Mouse (Mus musculus): ENCODE measurements around the gene Neurl4. TPM values are rescaled to one million over a fixed set of nuclear protein-coding genes. Genes with fewer than 3 reads are reported as not detected.
"Not testable (repeated sequence)": the region's sequence is repeated elsewhere in the genome, so short reads cannot be mapped to it uniquely, and the experiment has no call there.

Gene Neurl4
- polyA plus RNA-seq, 1 experiment from 2014 or later = 14.3 TPM

DNA sequence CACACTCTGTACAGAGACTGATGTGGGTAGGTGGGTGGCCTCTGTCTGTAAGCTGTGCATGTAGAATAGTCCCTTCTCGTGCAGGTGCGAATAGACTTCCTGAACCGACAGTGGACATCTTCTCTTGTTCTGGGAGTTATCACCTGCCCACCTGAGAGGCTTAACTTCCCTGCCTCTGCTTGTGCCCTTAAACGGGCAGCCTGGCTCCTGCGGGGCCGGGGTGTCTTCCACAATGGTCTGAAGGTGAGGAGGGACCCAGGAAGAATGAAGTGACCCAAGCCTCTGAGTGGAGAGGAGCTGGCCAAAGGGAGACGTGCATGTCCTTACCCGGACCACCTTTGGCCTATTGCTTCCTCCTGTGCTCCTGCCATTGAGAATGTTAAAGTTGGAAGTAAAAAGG, 9.3 kb downstream of the Neurl4 start:
- no peak for DNase-seq (ENCODE audit: extremely low spot score, low spot score)
- Histone ChIP-seq H3K36me3 (replicated peaks) (peaks cover 94% of the 10 kb centered on the region), H3K9me3 (no peaks in the 10 kb centered on the region), H3K4me1 (peaks cover 25% of the 10 kb centered on the region), H3K27me3 (ENCODE audit: poor library complexity, severe bottlenecking) (no peaks in the 10 kb centered on the region), H3K27ac (no peak overlapping the region), H3K4me3 (no peak overlapping the region)
- WGBS = 93% methylated on average over 8 of the region's 8 CpGs

GRCm38 (mm10) chr11:69910781-69911560, 10.1 kb downstream of the Neurl4 start:
- H3K4me3 ChIP-seq = 0 out of 2 replicates have a peak overlapping the region, but pooled peaks have one; percentile 1
- H3K4me1 ChIP-seq = peaks cover 33% of the 10 kb centered on the region
- H3K9me3 ChIP-seq = no peaks in the 10 kb centered on the region
- DNase-seq (ENCODE audit: extremely low spot score, low spot score) = no peak
- no peak overlapping the region for H3K27ac ChIP-seq
- 93% methylated on average over 17 of the region's 17 CpGs for WGBS
- no peaks in the 10 kb centered on the region for H3K27me3 ChIP-seq (ENCODE audit: poor library complexity, severe bottlenecking)
- H3K36me3 ChIP-seq (replicated peaks) = peaks cover 94% of the 10 kb centered on the region

DNA sequence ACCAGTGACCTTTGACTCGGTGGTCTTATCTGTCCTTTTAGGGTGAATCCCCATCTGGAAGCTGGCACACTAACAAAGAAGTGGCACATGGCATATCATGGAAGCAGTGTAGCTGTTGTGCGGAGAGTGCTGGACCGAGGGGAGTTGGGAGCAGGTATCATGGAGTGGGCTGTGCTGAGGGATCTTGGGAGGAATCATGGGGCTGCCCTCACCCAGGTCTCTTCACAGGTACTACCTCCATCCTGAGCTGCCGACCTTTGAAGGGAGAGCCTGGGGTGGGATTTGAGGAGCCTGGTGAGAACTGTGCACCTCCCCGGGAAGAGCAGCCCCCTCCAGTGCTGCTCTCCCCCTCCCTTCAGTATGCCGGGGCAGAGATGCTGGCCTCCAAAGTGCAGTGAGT, 10.8 kb downstream of the Neurl4 start:
- peak overlapping the region; percentile 1; the same call in 1 of the 2 replicates for H3K4me3 ChIP-seq

DNA sequence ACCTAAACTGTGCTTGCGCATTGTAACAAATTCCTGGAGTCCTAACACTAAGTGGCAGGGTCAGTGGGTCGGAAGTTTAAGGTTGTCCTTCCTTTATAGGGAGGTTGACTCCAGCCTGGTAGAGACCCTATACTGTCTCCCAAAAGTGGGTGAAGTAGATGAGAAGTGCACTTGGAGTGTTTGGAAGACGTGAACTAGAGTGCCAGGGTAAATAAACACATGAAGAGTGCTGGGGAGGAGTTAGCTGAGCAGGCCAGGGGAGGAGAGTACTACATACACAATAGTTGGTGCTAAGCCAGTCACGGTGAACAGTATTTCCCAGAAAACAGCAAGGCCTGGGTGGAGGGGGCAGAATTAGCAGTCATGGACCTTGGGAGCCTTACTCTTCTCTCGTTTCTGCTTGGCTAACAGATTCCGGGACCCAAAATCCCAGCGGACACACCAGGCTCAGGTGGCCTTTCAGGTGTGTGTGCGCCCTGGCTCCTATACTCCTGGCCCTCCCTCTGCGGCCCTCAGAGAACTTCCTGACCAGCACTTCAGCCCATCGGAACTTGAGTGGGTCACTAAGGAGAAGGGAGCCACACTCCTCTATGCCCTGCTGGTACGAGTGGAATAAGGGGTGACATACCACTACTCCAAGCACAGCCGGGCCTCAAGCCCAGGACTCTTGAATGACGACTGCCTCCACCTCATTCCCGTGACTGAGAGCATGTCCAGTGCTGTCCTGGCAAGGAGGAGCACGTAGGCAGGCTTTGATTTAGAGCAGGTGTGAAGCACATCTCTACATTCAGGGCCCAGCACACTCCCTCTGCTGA, 12.1 kb downstream of the Neurl4 start:
- Histone ChIP-seq H3K4me3 (peak overlapping the region; percentile 96), H3K36me3 (replicated peaks) (peaks cover 94% of the 10 kb centered on the region), H3K4me1 (peaks cover 49% of the 10 kb centered on the region), H3K27me3 (ENCODE audit: poor library complexity, severe bottlenecking) (no peaks in the 10 kb centered on the region), H3K9me3 (no peaks in the 10 kb centered on the region), H3K27ac (peak overlapping the region; percentile 96)
- no peak for DNase-seq (ENCODE audit: extremely low spot score, low spot score)
- 79% methylated on average over 15 of the region's 15 CpGs for WGBS

More for the DNA sequence above, 10.8 kb downstream of the Neurl4 start:
- Histone ChIP-seq H3K4me1 (peaks cover 40% of the 10 kb centered on the region), H3K27ac (no peak overlapping the region), H3K9me3 (no peaks in the 10 kb centered on the region), H3K36me3 (replicated peaks) (peaks cover 94% of the 10 kb centered on the region), H3K27me3 (ENCODE audit: poor library complexity, severe bottlenecking) (no peaks in the 10 kb centered on the region)
- no peak for DNase-seq (ENCODE audit: extremely low spot score, low spot score)
- WGBS = 86% methylated on average over 6 of the region's 6 CpGs

- DNase-seq (ENCODE audit: extremely low spot score, low spot score) = peak; percentile 97
- H3K27me3 ChIP-seq (ENCODE audit: poor library complexity, severe bottlenecking) = no peaks in the 10 kb centered on the region
- peak within 1 kb of the TSS; percentile 96 for H3K27ac ChIP-seq
- peaks cover 53% of the 10 kb centered on the region for H3K4me1 ChIP-seq
- H3K9me3 ChIP-seq = no peaks in the 10 kb centered on the region
- H3K36me3 ChIP-seq (replicated peaks) = peaks cover 94% of the 10 kb centered on the region
- peak within 1 kb of the TSS; percentile 96 for H3K4me3 ChIP-seq
- 2% methylated on average over 61 of the region's 61 CpGs for WGBS
These were observed 12.9 kb downstream of the Neurl4 start, which contains the start of gene Gps2 for GRCm38 (mm10) chr11:69913554-69914371. Gene Gps2 (plus strand): TSS chr11:69913888.

GRCm38 (mm10) chr11:69914372-69914764, 13.5 kb downstream of the Neurl4 start:
- 4% methylated on average over 17 of the region's 17 CpGs for WGBS
- peaks cover 60% of the 10 kb centered on the region for H3K4me1 ChIP-seq
- H3K4me3 ChIP-seq = peak overlapping the region; percentile 96
- DNase-seq (ENCODE audit: extremely low spot score, low spot score) = no peak
- no peaks in the 10 kb centered on the region for H3K9me3 ChIP-seq
- H3K27ac ChIP-seq = peak overlapping the region; percentile 96
- no peaks in the 10 kb centered on the region for H3K27me3 ChIP-seq (ENCODE audit: poor library complexity, severe bottlenecking)
- H3K36me3 ChIP-seq (replicated peaks) = peaks cover 94% of the 10 kb centered on the region

GRCm38 (mm10) chr11:69914917-69915430, 14.1 kb downstream of the Neurl4 start:
- peaks cover 93% of the 10 kb centered on the region for H3K36me3 ChIP-seq (replicated peaks)
- H3K27ac ChIP-seq = peak overlapping the region; percentile 96; the same call in 1 of the 2 replicates

GRCm38 (mm10) chr11:69915667-69916627, 15.1 kb downstream of the Neurl4 start:
- Histone ChIP-seq H3K9me3 (no peaks in the 10 kb centered on the region), H3K4me1 (peaks cover 69% of the 10 kb centered on the region), H3K36me3 (replicated peaks) (peaks cover 83% of the 10 kb centered on the region), H3K27ac (no peak overlapping the region), H3K4me3 (peak overlapping the region; percentile 96), H3K27me3 (ENCODE audit: poor library complexity, severe bottlenecking) (no peaks in the 10 kb centered on the region)
- DNase-seq (ENCODE audit: extremely low spot score, low spot score) = no peak
- WGBS = 74% methylated on average over 5 of the region's 5 CpGs

More at GRCm38 (mm10) chr11:69914917-69915430, 14.1 kb downstream of the Neurl4 start:
- Histone ChIP-seq H3K4me3 (peak overlapping the region; percentile 96), H3K27me3 (ENCODE audit: poor library complexity, severe bottlenecking) (no peaks in the 10 kb centered on the region), H3K9me3 (no peaks in the 10 kb centered on the region), H3K4me1 (peaks cover 66% of the 10 kb centered on the region)
- peak; percentile 14 for DNase-seq (ENCODE audit: extremely low spot score, low spot score)
- 43% methylated on average over 9 of the region's 9 CpGs for WGBS

GRCm38 (mm10) chr11:69916652-69917378, 15.9 kb downstream of the Neurl4 start:
- H3K4me1 ChIP-seq = peaks cover 69% of the 10 kb centered on the region
- not testable (repeated sequence) for DNase-seq (ENCODE audit: extremely low spot score, low spot score); H3K9me3 ChIP-seq; H3K27me3 ChIP-seq (ENCODE audit: poor library complexity, severe bottlenecking); H3K27ac ChIP-seq
- peak overlapping the region; percentile 96; the same call in 1 of the 2 replicates for H3K4me3 ChIP-seq
- 72% methylated on average over 7 of the region's 7 CpGs for WGBS
- H3K36me3 ChIP-seq (replicated peaks) = peaks cover 74% of the 10 kb centered on the region

- Histone ChIP-seq H3K4me1 (peaks cover 74% of the 10 kb centered on the region), H3K4me3 (peak overlapping the region; percentile 19; the same call in 1 of the 2 replicates), H3K36me3 (replicated peaks) (peaks cover 68% of the 10 kb centered on the region), H3K27ac (no peak overlapping the region), H3K27me3 (ENCODE audit: poor library complexity, severe bottlenecking) (no peaks in the 10 kb centered on the region), H3K9me3 (no peaks in the 10 kb centered on the region)
- WGBS = 88% methylated on average over 8 of the region's 8 CpGs
- DNase-seq (ENCODE audit: extremely low spot score, low spot score) = no peak
These were observed 16.6 kb downstream of the Neurl4 start for GRCm38 (mm10) chr11:69917379-69917948.
